Mouse (Mus musculus): ENCODE data around the gene Cnot1. TPM values are rescaled to one million over a fixed set of nuclear protein-coding genes. Genes with fewer than 3 reads are reported as not detected.

Gene Cnot1
- total and polyA plus RNA-seq, 3 experiments: 119 to 3,440 (median 259) TPM

- peak in 1 of 2 experiments; percentile 48; a peak in 1 of 4 replicates for TF ChIP-seq POLR2A (IDR thresholded peaks at IDR 0.05; ENCODE audit: control insufficient read depth in 1 of 2, insufficient read depth in 1 of 2, low read depth in 1 of 2, low read length in 2 of 2, poor library complexity in 1 of 2)
- no peak for TF ChIP-seq UBTF (IDR thresholded peaks at IDR 0.05; ENCODE audit: borderline replicate concordance, insufficient read depth, low read depth, low read length)
- no peak for TF ChIP-seq GATA1 (IDR thresholded peaks at IDR 0.05; ENCODE audit: low read depth, low read length)
- TF ChIP-seq MYB (IDR thresholded peaks at IDR 0.05; ENCODE audit: low read depth, low read length): no peak
- TF ChIP-seq MYC (IDR thresholded peaks at IDR 0.05; ENCODE audit: low read depth, low read length): peak; percentile 62; the same call in 1 of the 2 replicates
- TF ChIP-seq MAZ (IDR thresholded peaks at IDR 0.05; ENCODE audit: low read depth, low read length): no peak
- TF ChIP-seq NRF1 (IDR thresholded peaks at IDR 0.05; ENCODE audit: insufficient read depth, low read depth, low read length, poor library complexity, severe bottlenecking): no peak
- peak; percentile 98 for TF ChIP-seq USF1 (IDR thresholded peaks at IDR 0.05; ENCODE audit: low read depth, low read length)
- TF ChIP-seq ELF1 (IDR thresholded peaks at IDR 0.05; ENCODE audit: low read depth, low read length): peak; percentile 60
- peak; percentile 85 for TF ChIP-seq MAX (IDR thresholded peaks at IDR 0.05; ENCODE audit: low read length)
- peak; percentile 96 for TF ChIP-seq HCFC1 (IDR thresholded peaks at IDR 0.05; ENCODE audit: low read depth, low read length)
- no peak for TF ChIP-seq POLR2AphosphoS5 (IDR thresholded peaks at IDR 0.05; ENCODE audit: borderline replicate concordance, low read depth, low read length)
- TF ChIP-seq CHD1 (IDR thresholded peaks at IDR 0.05; ENCODE audit: low read depth, low read length): no peak
- peak; percentile 90 to 98 for TF ChIP-seq USF2 (IDR thresholded peaks at IDR 0.05; ENCODE audit: borderline replicate concordance in 1 of 2, insufficient read depth in 1 of 2, low read depth in 1 of 2, low read length in 2 of 2)
- peak; percentile 88 for TF ChIP-seq MXI1 (IDR thresholded peaks at IDR 0.05; ENCODE audit: low read depth, low read length)
These were observed 46.0 kb upstream of the Cnot1 start, which contains the start of gene Slc38a7 (continued) for GRCm38 (mm10) chr8:95853102-95853843.

GRCm38 (mm10) chr8:95852290-95852689 is 45.0 kb upstream of the Cnot1 start:
- H3K36me3 ChIP-seq (ENCODE audit: control insufficient read depth in 1 of 2, insufficient read depth in 2 of 2, low read length in 2 of 2): peaks cover 0 to 11% of the 10 kb centered on the region in 2 experiments; a peak in 2 of 4 replicates
- no peaks in the 10 kb centered on the region; a peak in 1 of 4 replicates for H3K27me3 ChIP-seq (ENCODE audit: control insufficient read depth in 1 of 2, insufficient read depth in 2 of 2, low read length in 2 of 2)
- H3K79me2 ChIP-seq (ENCODE audit: control insufficient read depth, insufficient read depth, low read length, poor library complexity): peaks cover 3% of the 10 kb centered on the region; the same call in 1 of the 2 replicates
- peak; percentile 59 for DNase-seq (ENCODE audit: low read depth, low spot score)
- H3K4me3 ChIP-seq (ENCODE audit: control insufficient read depth in 1 of 2, insufficient read depth in 1 of 2, low read depth in 2 of 2, low read length in 2 of 2): peak overlapping the region; percentile 63 to 85; a peak in 3 of 4 replicates
- no peak overlapping the region for H3K27ac ChIP-seq (ENCODE audit: control insufficient read depth, low read depth, low read length)
- H3K9me3 ChIP-seq (replicated peaks; ENCODE audit: insufficient read depth, low read length): no peaks in the 10 kb centered on the region
- peak overlapping the region; percentile 71; the same call in 1 of the 2 replicates for H3K9ac ChIP-seq (ENCODE audit: control insufficient read depth, low read depth, low read length, poor library complexity, severe bottlenecking)
- peaks cover 4 to 22% of the 10 kb centered on the region in 2 experiments for H3K4me1 ChIP-seq (ENCODE audit: control insufficient read depth in 1 of 2, insufficient read depth in 2 of 2, low read length in 2 of 2)
- TF ChIP-seq UBTF (IDR thresholded peaks at IDR 0.05; ENCODE audit: borderline replicate concordance, insufficient read depth, low read depth, low read length): no peak
- no peak for TF ChIP-seq ZC3H11A (IDR thresholded peaks at IDR 0.05; ENCODE audit: low read depth, low read length)
- TF ChIP-seq ZKSCAN1 (IDR thresholded peaks at IDR 0.05; ENCODE audit: low read depth, low read length): no peak
- TF ChIP-seq POLR2AphosphoS2 (IDR thresholded peaks at IDR 0.05; ENCODE audit: low read length): no peak
- no peak for TF ChIP-seq USF2 (IDR thresholded peaks at IDR 0.05; ENCODE audit: borderline replicate concordance in 1 of 2, insufficient read depth in 1 of 2, low read depth in 1 of 2, low read length in 2 of 2)
- no peak for TF ChIP-seq CHD1 (IDR thresholded peaks at IDR 0.05; ENCODE audit: low read depth, low read length)
- no peak for TF ChIP-seq TAL1 (IDR thresholded peaks at IDR 0.05; ENCODE audit: low read length)
- no peak for TF ChIP-seq E2F4 (IDR thresholded peaks at IDR 0.05; ENCODE audit: borderline replicate concordance, low read depth, low read length)
- TF ChIP-seq NELFE (IDR thresholded peaks at IDR 0.05; ENCODE audit: low read depth, low read length): no peak
- no peak for TF ChIP-seq POLR2A (IDR thresholded peaks at IDR 0.05; ENCODE audit: control insufficient read depth in 1 of 2, insufficient read depth in 1 of 2, low read depth in 1 of 2, low read length in 2 of 2, poor library complexity in 1 of 2)
- TF ChIP-seq ETS1 (IDR thresholded peaks at IDR 0.05; ENCODE audit: low read depth, low read length): peak; percentile 51; the same call in 1 of the 2 replicates
- no peak for TF ChIP-seq RAD21 (IDR thresholded peaks at IDR 0.05; ENCODE audit: low read depth, low read length)
- TF ChIP-seq HCFC1 (IDR thresholded peaks at IDR 0.05; ENCODE audit: low read depth, low read length): no peak
- TF ChIP-seq ZMIZ1 (IDR thresholded peaks at IDR 0.05; ENCODE audit: low read depth, low read length): no peak
- TF ChIP-seq MXI1 (IDR thresholded peaks at IDR 0.05; ENCODE audit: low read depth, low read length): peak; percentile 27; the same call in 1 of the 2 replicates
- TF ChIP-seq RCOR1 (IDR thresholded peaks at IDR 0.05; ENCODE audit: low read depth, low read length): peak; percentile 63
- TF ChIP-seq MEF2A (IDR thresholded peaks at IDR 0.05; ENCODE audit: extremely low read depth, insufficient replicate concordance, low read depth, low read length, poor library complexity, severe bottlenecking): no peak
- peak in 1 of 3 experiments; percentile 30; a peak in 2 of 6 replicates for TF ChIP-seq CTCF (IDR thresholded peaks at IDR 0.05 in 2 of 3, conservative IDR thresholded peaks at IDR 0.05 in 1 of 3; ENCODE audit: control insufficient read depth in 1 of 3, insufficient read depth in 1 of 3, low read depth in 2 of 3, low read length in 3 of 3, poor library complexity in 1 of 3, severe bottlenecking in 1 of 3)
- no peak for TF ChIP-seq GABPA (IDR thresholded peaks at IDR 0.05; ENCODE audit: low read depth, low read length)
- TF ChIP-seq TCF12 (IDR thresholded peaks at IDR 0.05; ENCODE audit: low read depth, low read length): no peak; the same call in 1 of the 2 replicates
- TF ChIP-seq USF1 (IDR thresholded peaks at IDR 0.05; ENCODE audit: low read depth, low read length): no peak
- TF ChIP-seq MAX (IDR thresholded peaks at IDR 0.05; ENCODE audit: low read length): no peak
- no peak for TF ChIP-seq MYB (IDR thresholded peaks at IDR 0.05; ENCODE audit: low read depth, low read length)
- TF ChIP-seq EP300 (IDR thresholded peaks at IDR 0.05; ENCODE audit: low read depth in 1 of 2, low read length in 2 of 2): 0 out of 4 replicates have a peak, but pooled peaks of 1 of the 2 experiments have one; percentile 38
